Mouse (Mus musculus) spleen, adult 2 months (tissue): Measurements from ENCODE around the gene Cntnap5a.

ENCODE experiments used
- CTCF ChIP-seq: fragments of 200-500 bp; IDR thresholded peaks from 2 replicates; pipeline ENCODE4 v1.5.1; 2011; ENCODE audit warnings: mild to moderate bottlenecking, inconsistent platforms; ENCODE audit not compliant: insufficient read depth, insufficient read length, insufficient replicate concordance; ENCODE audit errors: extremely low read depth
- POLR2A ChIP-seq: fragments of 200-500 bp; IDR thresholded peaks from 2 replicates; pipeline ENCODE4 v1.6.1; 2011; ENCODE audit warnings: low read depth, low read length, inconsistent platforms

DNA sequence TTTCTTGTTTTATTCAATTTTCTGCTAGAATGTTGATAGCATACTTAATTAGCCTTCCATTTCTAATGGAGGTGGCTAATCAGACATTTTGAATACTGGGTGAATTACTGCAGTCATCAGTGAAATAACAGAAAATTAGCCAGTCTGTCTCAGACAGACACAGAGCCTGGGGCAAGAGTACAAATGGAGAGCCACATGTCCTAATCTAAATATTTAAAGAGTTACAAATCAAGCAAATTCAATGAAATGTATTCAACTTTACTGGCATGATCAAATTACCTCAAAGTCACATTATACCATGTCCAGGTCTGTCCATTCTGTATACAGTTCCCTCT, 423.1 kb downstream of the Cntnap5a start:
- TF ChIP-seq CTCF = no peak
- TF ChIP-seq POLR2A = no peak
